Comparison of ENCODE assay signal across 17 mouse cellular contexts in genomic region chr15:98696216-98696615, GRCm38 (mm10). TPM values are rescaled to one million over a fixed set of nuclear protein-coding genes. Genes with fewer than 3 reads are reported as not detected.
DNase-seq lines count a peak whose midpoint lies in the region; ATAC-seq and TF ChIP-seq lines count a peak whose summit lies in the region.
"Had no signal": no experiment of that assay in that cellular context is flagged by ENCODE, and none has a peak within 500 bp of the region (broad histone marks: within the 10 kb centered on the region; RNA-seq: fewer than 3 reads in every experiment).

No protein-coding gene starts in this region.

- H3K4me2 ChIP-seq in limb, embryonic 13.5 days (replicated peaks) = 0 out of 2 replicates have a peak overlapping the region, but pooled peaks have one; percentile 5
- H3K4me2 ChIP-seq: embryonic facial prominence, embryonic 12.5 days; forebrain, embryonic 15.5 days; heart, embryonic 11.5 days; heart, embryonic 15.5 days; hindbrain, embryonic 13.5 days had no signal

- H3K9me3 ChIP-seq in limb, embryonic 13.5 days = no peaks in the 10 kb centered on the region
- no peaks in the 10 kb centered on the region for H3K9me3 ChIP-seq in limb, embryonic 10.5 days (replicated peaks)
- no peaks in the 10 kb centered on the region for H3K9me3 ChIP-seq in E14TG2a.4 (ENCODE audit: low read length)
- no peaks in the 10 kb centered on the region for H3K9me3 ChIP-seq in ES-Bruce4 (replicated peaks; ENCODE audit: control insufficient read depth, insufficient read depth, low read length, poor library complexity, severe bottlenecking)
- H3K9me3 ChIP-seq: embryonic facial prominence, embryonic 12.5 days; forebrain, embryonic 15.5 days; heart, embryonic 15.5 days; hindbrain, embryonic 13.5 days had no signal

- H3K27me3 ChIP-seq in limb, embryonic 13.5 days = peaks cover 32% of the 10 kb centered on the region
- peaks cover 25% of the 10 kb centered on the region for H3K27me3 ChIP-seq in limb, embryonic 10.5 days (ENCODE audit: low read depth, poor library complexity, severe bottlenecking)
- H3K27me3 ChIP-seq in E14TG2a.4 (ENCODE audit: insufficient read depth, low read length) = peaks cover 48% of the 10 kb centered on the region
- H3K27me3 ChIP-seq in ES-Bruce4 (ENCODE audit: control insufficient read depth, insufficient read depth, low read length, poor library complexity, severe bottlenecking) = no peaks in the 10 kb centered on the region

- TF ChIP-seq EP300 in ES-Bruce4 (IDR thresholded peaks at IDR 0.05; ENCODE audit: insufficient read depth, low read depth, low read length) = no peak

- H3K27ac ChIP-seq in limb, embryonic 13.5 days = no peak overlapping the region
- no peak overlapping the region for H3K27ac ChIP-seq in limb, embryonic 10.5 days
- no peak overlapping the region for H3K27ac ChIP-seq in ES-Bruce4 (ENCODE audit: insufficient read depth, low read length)
- H3K27ac ChIP-seq: embryonic facial prominence, embryonic 12.5 days; forebrain, embryonic 15.5 days; heart, adult 2 months; heart, embryonic 15.5 days; hindbrain, embryonic 13.5 days; hindbrain, postnatal 0 days had no signal

- no peak for DNase-seq in limb, embryonic 10.5 days (ENCODE audit: low spot score)
- DNase-seq in ZHBTc4 (ENCODE audit: low read depth, low spot score) = peak; percentile 63
- no peak for DNase-seq in thymus, adult 18-20 months
- DNase-seq in ovary, postnatal 36 days (ENCODE audit: low spot score) = no peak
- DNase-seq: cerebellum, adult 11-12 months; cerebellum, adult 9-10 months; cerebellum, postnatal 25 days had no signal

- no peak for ATAC-seq in limb, embryonic 13.5 days (ENCODE audit: low FRiP score, low read depth)
- ATAC-seq: forebrain, embryonic 15.5 days; hindbrain, postnatal 0 days had no signal

- WGBS in limb, embryonic 13.5 days = 64% methylated on average over 8 of the region's 8 CpGs
- WGBS in limb, embryonic 10.5 days = 58% methylated on average over 8 of the region's 8 CpGs

- H3K4me1 ChIP-seq in limb, embryonic 13.5 days = peaks cover 23% of the 10 kb centered on the region
- peaks cover 21% of the 10 kb centered on the region for H3K4me1 ChIP-seq in limb, embryonic 10.5 days
- peaks cover 38% of the 10 kb centered on the region for H3K4me1 ChIP-seq in E14TG2a.4 (replicated peaks; ENCODE audit: low read depth, low read length)
- peaks cover 2% of the 10 kb centered on the region for H3K4me1 ChIP-seq in ES-Bruce4 (ENCODE audit: control insufficient read depth, insufficient read depth, low read length)

- TF ChIP-seq CTCF in E14TG2a.4 (conservative IDR thresholded peaks at IDR 0.05; ENCODE audit: low read length) = no peak
- TF ChIP-seq CTCF in ES-Bruce4 (IDR thresholded peaks at IDR 0.05; ENCODE audit: low read depth, low read length) = no peak

- H3K4me3 ChIP-seq in limb, embryonic 13.5 days = no peak overlapping the region
- no peak overlapping the region for H3K4me3 ChIP-seq in limb, embryonic 10.5 days
- H3K4me3 ChIP-seq in E14TG2a.4 (replicated peaks; ENCODE audit: low read length) = peak overlapping the region; percentile 69
- peak overlapping the region; percentile 52 for H3K4me3 ChIP-seq in ES-Bruce4 (ENCODE audit: low read depth, low read length)
- H3K4me3 ChIP-seq: embryonic facial prominence, embryonic 12.5 days; forebrain, embryonic 15.5 days; heart, adult 2 months; heart, embryonic 15.5 days; hindbrain, embryonic 13.5 days had no signal

- H3K36me3 ChIP-seq in limb, embryonic 13.5 days = no peaks in the 10 kb centered on the region
- H3K36me3 ChIP-seq in limb, embryonic 10.5 days = no peaks in the 10 kb centered on the region
- no peaks in the 10 kb centered on the region for H3K36me3 ChIP-seq in E14TG2a.4 (ENCODE audit: insufficient read depth, low read length)
- H3K36me3 ChIP-seq in ES-Bruce4 (ENCODE audit: control insufficient read depth, insufficient read depth, low read length, poor library complexity, severe bottlenecking) = no peaks in the 10 kb centered on the region
- H3K36me3 ChIP-seq: embryonic facial prominence, embryonic 12.5 days; forebrain, embryonic 15.5 days; heart, embryonic 15.5 days; hindbrain, embryonic 13.5 days had no signal

- no peak for TF ChIP-seq POLR2A in ES-Bruce4 (IDR thresholded peaks at IDR 0.05; ENCODE audit: insufficient read depth, low read length)

- H3K9ac ChIP-seq in limb, embryonic 13.5 days = no peak overlapping the region
- peak overlapping the region; percentile 51 for H3K9ac ChIP-seq in ES-Bruce4 (ENCODE audit: low read depth, poor library complexity, severe bottlenecking)
- H3K9ac ChIP-seq: embryonic facial prominence, embryonic 12.5 days; forebrain, embryonic 15.5 days; heart, embryonic 15.5 days; hindbrain, embryonic 13.5 days had no signal

RNA-seq across cellular contexts. Expression of gene Ccdc65, which starts 11.8 kb away (rescaled TPM):
- polyA plus RNA-seq in limb, embryonic 13.5 days (2015; fragmentation: Nextera tagmentation; extraction: Ambion mirVana) = 0.87 and 0.90 TPM in 2 replicates
- 0.34 and 0.64 TPM in 2 replicates for polyA plus RNA-seq in limb, embryonic 10.5 days (2016; fragmentation: Nextera tagmentation; extraction: Ambion mirVana)
- 0.85 TPM in 1 of 2 replicates, not detected in the other for polyA plus RNA-seq in ES-Bruce4 (2011; ENCODE audit: insufficient read depth, insufficient read length, low read depth, missing spikeins)

RNA-seq across cellular contexts. Expression of gene Rnd1, which starts 19.0 kb away (rescaled TPM):
- polyA plus RNA-seq in limb, embryonic 13.5 days (2015; fragmentation: Nextera tagmentation; extraction: Ambion mirVana) = 0.87 and 1.1 TPM in 2 replicates
- 0.38 and 0.62 TPM in 2 replicates for polyA plus RNA-seq in limb, embryonic 10.5 days (2016; fragmentation: Nextera tagmentation; extraction: Ambion mirVana)
- polyA plus RNA-seq in ES-Bruce4 (2011; ENCODE audit: insufficient read depth, insufficient read length, low read depth, missing spikeins) = 3.4 and 3.7 TPM in 2 replicates

RNA-seq across cellular contexts. Expression of gene Fkbp11, which starts 31.8 kb away (rescaled TPM):
- 50.8 and 51.5 TPM in 2 replicates for polyA plus RNA-seq in limb, embryonic 13.5 days (2015; fragmentation: Nextera tagmentation; extraction: Ambion mirVana)
- 26.8 and 28.9 TPM in 2 replicates for polyA plus RNA-seq in limb, embryonic 10.5 days (2016; fragmentation: Nextera tagmentation; extraction: Ambion mirVana)
- polyA plus RNA-seq in ES-Bruce4 (2011; ENCODE audit: insufficient read depth, insufficient read length, low read depth, missing spikeins) = 28.2 and 30.0 TPM in 2 replicates

RNA-seq across cellular contexts. Expression of gene Ddx23, which starts 33.5 kb away (rescaled TPM):
- 34.5 and 35.5 TPM in 2 replicates for polyA plus RNA-seq in limb, embryonic 13.5 days (2015; fragmentation: Nextera tagmentation; extraction: Ambion mirVana)
- 21.8 and 25.4 TPM in 2 replicates for polyA plus RNA-seq in limb, embryonic 10.5 days (2016; fragmentation: Nextera tagmentation; extraction: Ambion mirVana)
- 121 TPM in 2 replicates for polyA plus RNA-seq in ES-Bruce4 (2011; ENCODE audit: insufficient read depth, insufficient read length, low read depth, missing spikeins)

Comparison
In these comparisons a context has a peak if more than half of its experiments do, and no peak if none do; other contexts are left out.
1. H3K4me3 ChIP-seq: peak in E14TG2a.4 (single experiment) and ES-Bruce4 (single experiment); none in limb, embryonic 13.5 days (single experiment) and limb, embryonic 10.5 days (single experiment).